Mouse (Mus musculus) erythroblast, embryonic 14.5 days (primary cell): Measurements from ENCODE around the gene Sgce.

ENCODE experiments used
- GATA1 ChIP-seq: IDR thresholded peaks from 2 replicates; pipeline ENCODE4 v1.6.1; 2012; ENCODE audit warnings: low read length, inconsistent platforms, mixed read lengths
- TAL1 ChIP-seq: IDR thresholded peaks from 3 replicates; pipeline ENCODE4 v1.6.1; 2012; ENCODE audit warnings: low read length, inconsistent platforms, mixed read lengths

- TF ChIP-seq GATA1 (no peak), TAL1 (no peak)
These were observed 38.0 kb downstream of the Sgce start for GRCm38 (mm10) chr6:4708971-4709370.
